Mouse (Mus musculus): ENCODE data around the gene Vars2. TPM values are rescaled to one million over a fixed set of nuclear protein-coding genes. Genes with fewer than 3 reads are reported as not detected.

The Vars2 gene
- polyA plus RNA-seq, 1 experiment, result 21.5 TPM

DNA sequence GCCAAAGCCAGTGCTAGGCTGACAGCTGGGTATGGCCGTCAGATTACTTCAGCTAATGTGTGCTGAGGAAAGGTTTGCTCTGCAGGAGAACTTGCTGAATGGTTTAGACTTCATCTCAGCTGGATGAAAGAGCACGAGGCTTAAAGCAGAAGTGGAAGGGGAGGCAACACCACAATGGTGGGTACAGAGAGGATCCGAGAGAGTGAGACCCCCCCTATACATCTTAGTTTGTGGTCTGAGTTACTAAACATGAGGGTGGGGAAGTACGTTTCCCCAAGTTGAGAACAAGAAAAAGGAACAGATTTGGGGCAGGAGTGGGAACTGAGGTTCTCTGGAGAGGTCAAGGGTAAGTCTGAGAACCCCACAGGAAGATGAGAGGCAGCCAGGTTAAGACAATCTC lies 25.0 kb upstream of the Vars2 start:
- no peak for DNase-seq (ENCODE audit: low read depth)

DNA sequence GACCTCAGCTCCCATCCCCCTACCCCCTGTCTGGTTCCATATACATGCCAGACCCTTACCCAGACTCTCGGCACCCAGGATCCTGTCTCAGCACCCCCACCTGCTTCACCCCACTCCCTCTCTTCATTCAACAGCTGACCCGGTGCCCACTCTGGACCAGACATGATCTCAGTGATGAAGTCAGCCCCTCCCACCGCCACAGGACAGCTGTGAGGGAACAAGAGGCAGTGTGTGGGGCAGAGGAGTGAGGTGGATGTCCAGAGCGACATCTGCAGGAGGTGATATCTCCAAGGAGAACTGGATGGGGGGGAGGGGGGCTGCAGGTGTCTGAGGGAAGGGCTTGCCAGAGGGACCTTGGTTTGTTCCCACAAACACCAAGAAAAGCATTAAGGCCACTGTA lies 24.4 kb upstream of the Vars2 start:
- DNase-seq (ENCODE audit: low read depth), result no peak

DNA sequence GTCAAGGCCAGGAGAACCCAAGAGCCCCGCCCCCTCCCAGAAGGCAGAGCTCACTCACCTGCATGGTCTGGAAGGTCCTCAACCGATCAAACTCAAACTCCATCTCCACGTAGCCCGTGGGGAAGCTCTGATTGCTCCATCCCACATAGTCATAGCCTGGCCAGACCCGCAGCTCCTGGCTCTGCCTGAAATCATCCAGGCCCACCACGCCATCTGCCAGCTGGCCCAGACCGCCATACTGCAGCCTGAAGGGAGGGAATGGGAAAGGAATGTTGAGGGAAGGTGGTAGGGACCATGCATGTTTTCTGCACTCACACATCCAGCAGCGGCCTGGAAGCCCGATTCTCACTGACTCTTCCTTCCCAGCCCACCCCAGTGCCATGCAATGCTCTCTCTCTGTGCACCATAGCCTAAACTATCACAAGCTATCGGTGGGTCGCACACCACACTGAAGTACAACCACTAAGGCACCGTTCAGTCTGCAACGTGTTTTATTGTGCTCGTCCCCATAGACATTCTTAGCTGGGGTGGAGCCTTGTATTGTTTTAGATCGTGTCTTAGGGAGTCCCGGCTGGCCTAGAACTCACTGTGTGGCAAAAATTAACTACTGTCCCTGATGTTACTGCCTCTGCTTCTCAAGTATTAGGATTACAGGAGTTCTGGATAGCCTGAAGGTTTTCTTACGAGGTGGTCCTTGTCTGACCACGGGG lies 22.7 kb upstream of the Vars2 start:
- no peak for DNase-seq (ENCODE audit: low read depth)

DNA sequence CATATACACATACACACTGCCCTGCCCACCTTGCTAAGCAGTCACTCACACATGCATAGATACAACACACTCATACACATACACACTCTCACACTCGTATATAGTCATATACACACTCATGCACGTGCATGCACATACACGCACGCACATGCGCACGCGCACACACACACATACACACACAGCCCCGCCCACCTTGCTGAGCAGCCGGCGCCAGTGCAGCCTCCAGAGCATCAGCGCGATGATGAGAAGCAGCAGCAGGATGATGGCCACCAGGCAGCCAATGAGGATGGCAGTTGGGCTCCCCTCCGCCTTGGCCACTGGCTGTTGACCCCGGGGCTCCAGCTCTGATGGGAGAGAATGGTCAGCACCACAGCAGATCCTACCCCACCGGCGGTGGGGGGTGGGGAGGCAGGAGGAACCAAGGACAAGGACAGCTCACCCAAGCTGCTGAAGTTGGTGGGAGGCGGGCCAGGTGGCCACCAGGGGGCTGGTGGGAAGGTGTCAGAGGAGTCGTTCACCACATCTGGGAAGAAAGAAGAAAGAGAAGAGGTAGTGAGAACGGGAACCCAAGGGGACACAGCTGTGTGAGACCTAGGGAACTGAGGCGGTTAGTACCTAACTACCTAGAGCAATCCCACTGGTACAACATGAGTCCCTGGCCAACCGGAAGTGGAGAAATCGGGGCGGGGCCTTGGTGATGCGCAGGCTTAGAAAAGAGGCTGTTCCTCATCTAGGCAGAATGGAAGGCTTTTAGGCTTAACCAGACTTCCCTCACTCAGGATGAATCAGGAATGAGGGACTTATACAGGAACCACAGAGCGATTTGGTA lies 21.2 kb upstream of the Vars2 start:
- no peak for DNase-seq (ENCODE audit: low read depth)

DNA sequence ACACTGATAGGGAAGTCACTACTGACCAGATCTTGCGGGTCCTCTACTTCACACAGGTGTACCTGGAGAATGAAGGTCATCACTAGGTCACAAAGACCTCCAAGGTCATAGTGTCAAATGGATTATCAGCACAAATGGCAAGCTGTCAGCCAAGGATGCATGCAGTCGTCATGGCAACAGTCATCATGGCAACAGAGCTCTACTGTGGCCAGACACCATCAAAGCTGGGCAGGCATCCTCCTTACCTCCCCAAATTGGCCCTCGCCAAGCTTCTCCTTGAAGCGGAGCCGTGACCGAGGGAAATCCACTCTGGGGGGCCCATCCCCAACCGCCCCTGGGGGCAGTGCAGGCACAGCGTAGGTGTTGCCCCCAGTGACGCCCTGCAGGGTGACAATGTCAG lies 17.7 kb upstream of the Vars2 start:
- no peak for DNase-seq (ENCODE audit: low read depth)

DNA sequence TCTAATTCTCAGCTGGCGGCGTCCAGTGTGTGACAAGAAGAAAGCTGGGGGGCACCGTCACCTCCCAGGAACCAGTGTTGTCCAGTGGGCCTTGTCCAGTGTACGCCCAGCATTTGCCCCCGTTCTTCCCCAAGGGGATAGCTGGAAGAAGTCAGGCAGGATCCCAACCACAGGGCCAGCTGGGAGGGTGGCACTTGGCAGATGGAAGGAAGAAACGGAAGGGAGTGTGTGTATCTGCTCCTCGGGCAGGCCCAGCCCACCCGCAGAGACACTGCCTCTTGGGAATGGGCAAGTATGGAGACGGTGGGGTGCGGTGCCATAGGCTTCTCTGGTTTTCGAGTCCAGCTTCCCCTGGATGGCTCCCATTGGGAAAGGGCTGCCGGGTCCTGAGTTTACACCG lies 14.6 kb upstream of the Vars2 start:
- DNase-seq (ENCODE audit: low read depth), result no peak

DNA sequence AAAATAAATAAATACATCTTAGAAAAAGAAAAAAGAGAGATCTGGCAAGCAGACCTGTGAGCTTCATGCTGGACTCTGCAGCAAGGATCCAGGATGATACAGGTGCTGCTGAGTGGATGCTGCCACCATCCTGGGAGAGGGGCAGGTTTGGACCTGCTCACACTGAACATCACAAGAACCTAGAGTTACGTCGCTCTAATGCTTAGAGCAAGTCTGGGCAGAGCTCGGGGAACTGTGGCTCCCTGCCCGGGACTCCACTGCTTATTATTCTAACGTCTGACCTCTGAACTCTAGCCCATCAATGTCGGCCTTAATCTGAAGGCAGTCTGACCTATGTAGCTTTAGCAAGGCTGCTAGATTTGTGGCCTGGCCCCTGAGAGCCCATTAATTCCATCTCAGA lies 13.2 kb upstream of the Vars2 start:
- no peak for DNase-seq (ENCODE audit: low read depth)

DNA sequence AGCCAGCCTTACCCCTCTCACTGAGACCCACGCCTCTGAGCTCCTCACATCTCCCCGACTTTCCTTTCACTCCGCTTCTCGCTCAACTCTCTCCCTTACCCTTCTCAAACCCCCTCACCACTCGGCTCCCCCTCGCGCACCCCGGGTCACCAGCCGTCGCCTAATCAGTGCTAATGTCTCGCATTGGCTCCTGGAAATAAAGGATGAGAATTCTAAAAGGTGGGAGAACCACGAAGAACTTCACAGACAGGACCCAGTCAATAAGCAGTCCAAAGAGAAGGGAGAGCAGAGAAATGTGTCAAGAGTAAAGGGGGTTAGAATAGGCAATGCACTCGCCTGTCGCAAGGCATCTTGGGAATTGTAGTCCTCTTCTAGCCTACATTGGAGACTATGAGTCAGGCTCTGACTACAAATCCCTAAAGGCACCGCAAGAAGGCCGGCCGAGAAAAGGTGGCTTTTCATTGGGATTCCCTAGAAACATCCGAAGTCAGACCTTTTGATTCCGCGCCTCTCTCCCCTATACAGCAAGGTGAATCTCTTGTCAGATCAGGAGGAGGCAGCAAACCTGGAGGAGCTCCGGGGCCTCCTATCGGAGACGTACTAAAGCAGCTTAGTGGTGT lies 6.1 kb upstream of the Vars2 start, which contains the start of gene Gtf2h4:
Gene Gtf2h4, minus strand, starts transcription at position 324 of the 620 bp plus-strand sequence.
- DNase-seq (ENCODE audit: low read depth), result peak; percentile 89

DNA sequence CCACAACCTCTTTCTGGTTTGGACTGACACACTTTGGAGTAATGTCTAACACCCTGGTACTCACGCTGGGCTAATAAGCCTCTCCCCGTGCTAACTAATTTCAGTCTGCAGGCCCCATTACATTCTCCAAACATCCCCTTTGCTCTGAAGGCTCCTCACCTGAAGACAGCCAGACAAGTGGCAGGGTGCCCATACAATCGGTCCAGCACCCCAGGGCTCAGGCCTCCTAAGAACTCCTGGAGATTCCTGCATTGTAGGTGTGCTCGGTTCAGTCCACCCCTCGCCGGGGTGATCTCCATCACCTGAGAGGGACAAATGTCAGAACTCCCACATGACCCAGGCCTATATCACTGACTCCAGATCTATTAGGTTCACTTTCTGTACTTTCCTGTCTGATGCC lies 5.1 kb upstream of the Vars2 start:
- no peak for DNase-seq (ENCODE audit: low read depth)

DNA sequence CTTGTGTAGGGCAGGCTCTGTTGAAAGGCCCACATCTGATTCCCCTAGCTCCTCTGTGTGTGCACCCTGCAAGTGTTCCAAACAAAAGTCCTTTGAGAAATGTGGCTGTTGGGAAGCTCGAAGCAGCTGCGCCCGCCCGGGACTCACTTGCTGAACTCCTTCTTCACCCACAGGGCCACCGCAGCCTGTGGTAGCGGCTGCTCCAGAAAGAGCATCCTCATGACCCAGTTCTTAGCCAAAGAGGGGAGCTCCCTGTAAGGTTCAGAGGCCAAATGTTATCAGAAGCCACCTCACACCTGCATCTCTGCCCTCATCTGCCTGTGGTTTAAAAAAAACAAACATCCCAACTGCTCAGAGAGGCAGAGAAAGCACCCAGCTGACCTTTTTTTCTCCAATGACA lies 4.5 kb upstream of the Vars2 start:
- no peak for DNase-seq (ENCODE audit: low read depth)

DNA sequence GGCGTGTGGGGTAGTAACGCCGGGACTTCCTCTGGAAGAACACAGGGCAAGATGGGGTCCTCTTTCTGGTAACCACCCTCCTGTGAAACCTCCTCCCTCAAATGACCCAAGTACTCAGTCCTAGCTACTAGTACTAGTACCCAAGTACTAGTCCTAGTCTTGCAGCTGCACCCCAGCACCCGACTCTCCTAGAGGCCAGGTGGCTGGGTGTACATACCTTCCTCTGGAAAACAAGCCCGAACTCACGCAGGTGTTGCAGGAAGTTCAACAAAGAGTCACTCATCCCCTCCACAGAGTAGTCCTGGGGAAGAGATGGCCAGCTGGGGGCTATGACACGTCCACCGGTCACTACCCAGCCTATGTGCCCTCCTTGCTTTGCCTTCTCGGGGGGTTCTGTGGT lies 2.3 kb upstream of the Vars2 start:
- no peak for DNase-seq (ENCODE audit: low read depth)

DNA sequence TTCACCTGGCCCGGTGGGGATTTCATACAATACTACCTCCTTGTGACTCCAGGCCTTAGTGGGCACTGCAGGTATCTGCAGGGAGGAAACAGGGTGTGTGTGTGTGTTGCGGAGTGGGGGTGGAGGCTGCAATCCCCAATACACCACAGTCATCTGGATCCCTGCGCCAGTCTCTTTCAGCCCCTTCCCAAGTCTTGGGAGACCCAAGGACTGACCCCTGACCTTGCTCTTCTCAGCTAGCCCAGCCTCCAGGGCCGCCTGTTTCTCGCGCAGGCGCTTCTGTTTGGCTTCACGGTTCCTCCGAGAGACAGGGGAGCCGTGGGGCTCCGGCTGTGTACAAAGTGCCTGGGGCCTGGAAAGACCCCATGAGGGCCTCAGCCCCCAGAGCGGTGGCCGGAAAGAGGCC lies 538 bp downstream of the Vars2 start:
- DNase-seq (ENCODE audit: low read depth), result no peak

DNA sequence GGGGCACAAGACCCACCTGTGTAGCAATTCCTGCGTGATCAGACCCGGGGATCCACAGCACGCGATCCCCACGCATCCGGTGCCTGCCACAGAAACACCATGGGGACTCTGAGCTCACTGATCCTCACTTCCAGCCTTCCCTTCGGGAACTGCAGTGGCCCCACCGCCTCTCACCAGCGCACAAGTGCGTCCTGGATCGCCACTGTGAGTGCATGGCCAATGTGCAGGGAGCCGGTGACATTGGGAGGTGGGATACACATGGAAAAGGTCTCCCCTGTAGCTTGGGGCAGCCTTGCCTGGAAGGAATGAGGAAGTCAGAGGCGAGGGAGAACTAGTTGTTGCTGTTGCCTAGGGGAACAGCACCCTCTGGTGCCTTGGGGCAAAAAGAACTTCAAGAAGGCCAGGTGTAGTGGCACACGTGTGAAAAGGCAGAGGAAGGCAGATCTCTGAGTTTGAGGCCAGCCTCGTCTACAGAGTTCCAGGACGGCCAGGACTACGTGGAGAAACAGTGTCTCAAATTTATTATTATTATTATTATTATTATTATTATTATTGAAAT lies 1.4 kb downstream of the Vars2 start:
- DNase-seq (ENCODE audit: low read depth), result no peak

DNA sequence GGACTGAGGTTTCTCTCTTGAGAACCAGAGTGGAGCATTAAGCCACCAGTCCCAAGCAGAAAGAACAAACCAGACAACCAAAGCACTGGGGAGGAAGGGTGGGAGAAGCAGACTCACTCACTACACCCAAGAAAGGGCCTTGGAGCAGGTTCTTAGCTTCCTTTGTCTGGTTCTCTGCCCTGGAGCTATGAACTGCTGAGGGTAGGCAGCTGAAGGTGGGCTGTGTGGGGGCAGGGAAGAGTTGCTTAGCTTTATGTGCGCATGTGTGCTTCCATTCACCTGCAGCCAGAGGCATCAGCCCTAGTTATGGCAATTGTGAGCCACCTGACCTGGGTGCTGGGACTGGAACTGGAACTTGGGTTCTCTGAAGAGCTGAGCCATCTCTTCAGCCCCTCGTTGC lies 14.3 kb downstream of the Vars2 start:
- DNase-seq (ENCODE audit: low read depth), result no peak

DNA sequence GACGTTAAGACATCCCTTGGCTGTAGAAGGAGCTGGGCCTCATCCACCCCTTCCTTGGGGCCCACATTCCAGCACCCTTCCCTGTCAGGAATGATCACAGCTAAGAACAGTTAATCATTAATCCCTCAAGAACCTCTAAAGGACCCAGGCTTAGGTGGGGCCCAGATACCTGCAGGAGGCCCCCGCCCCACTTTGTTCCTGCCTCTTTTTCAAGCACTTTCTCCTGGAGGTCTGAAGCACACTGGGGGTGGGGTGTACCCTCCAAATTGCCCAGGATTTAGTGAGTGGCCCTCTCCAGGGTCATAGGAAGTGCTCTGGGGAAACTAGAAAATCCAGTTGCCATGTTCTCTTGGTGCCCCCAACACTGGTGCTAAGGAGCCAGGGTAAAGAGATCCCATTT lies 18.0 kb downstream of the Vars2 start:
- no peak for DNase-seq (ENCODE audit: low read depth)

DNA sequence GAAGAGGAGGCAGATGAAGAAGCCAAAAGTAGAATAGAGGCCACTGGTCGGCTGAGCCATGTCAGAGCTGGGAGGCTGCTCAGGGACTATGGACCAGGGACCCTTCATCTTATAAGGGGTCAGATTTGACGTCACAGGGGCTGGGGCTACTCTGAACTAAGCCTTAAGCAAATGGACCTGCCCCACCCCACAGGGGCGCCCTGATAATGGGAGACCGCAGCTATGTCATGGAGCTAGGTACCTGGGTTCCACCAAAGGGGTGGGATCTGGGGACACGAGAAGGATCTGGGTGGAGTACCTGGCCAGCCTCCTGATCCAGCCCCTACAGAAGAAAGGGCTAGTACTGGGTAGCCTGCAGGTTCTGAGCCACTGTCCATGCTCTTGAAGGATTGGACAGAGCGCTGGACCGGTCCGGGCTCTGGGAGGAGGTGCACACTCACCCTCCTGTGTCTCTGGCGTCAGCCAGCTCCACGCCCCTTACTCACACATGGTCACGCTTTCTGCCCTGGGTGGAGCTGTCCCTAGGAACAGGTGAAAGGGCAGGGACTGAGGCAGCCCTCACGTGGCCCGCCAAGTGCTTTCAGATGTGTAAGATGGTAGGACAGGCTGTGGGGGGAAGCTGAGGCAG lies 23.7 kb downstream of the Vars2 start, which contains the start of gene Mucl3:
Gene Mucl3, minus strand, starts transcription at position 87 of the 628 bp plus-strand sequence.
- no peak for DNase-seq (ENCODE audit: low read depth)

DNA sequence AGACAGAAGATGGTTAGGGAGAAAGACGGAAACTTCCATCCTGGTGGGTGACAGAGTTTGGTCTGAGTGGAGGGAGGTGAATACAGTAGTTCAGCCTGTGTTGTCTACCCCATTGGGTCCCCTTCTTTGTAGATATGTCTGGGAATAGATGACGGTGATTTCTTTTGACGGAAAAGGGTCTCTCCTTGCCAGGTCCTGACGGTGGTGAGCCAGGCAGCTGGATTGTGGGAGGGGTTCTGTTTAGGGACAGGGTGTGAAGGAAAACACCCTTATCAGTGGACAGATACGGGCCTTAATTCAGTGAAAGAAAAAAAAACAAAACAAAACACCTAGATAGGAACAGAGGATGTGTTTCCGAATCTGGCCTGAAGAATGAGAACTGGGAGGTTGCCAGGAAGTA lies 28.0 kb downstream of the Vars2 start:
- no peak for DNase-seq (ENCODE audit: low read depth)

DNA sequence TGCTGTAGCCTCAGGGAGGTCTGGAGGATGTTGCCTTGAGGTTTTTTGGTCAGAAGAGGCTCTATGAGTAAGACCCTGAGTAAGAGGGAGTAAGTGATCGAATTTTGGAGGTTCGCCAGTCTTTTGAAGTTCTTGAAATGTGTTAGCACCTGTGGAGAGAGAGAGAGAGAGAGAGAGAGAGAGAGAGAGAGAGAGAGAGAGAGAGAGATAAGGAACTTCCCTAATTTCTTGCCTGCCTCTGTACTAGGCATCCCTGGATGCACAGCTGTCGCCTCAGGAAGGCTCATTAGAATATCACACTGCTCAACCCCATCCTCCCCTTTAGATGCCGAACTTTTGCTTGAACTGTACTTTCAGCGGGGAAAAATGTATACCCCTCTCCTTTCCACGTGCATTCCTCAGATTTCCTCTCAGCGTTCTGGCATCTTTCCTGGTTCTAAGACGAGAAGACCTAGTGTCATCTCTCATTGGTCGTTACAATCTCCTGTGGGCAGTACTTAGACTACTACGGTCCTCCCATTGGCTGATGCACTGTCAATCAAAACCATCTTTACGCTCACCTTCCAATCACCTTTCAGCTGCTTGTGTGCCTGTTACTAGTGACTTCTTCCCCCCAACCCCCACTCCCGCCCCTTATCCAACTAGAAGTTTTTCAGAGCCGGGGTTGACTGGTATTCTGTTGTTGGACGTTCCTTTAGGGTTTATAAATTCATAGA lies 28.8 kb downstream of the Vars2 start:
- DNase-seq (ENCODE audit: low read depth), result no peak

DNA sequence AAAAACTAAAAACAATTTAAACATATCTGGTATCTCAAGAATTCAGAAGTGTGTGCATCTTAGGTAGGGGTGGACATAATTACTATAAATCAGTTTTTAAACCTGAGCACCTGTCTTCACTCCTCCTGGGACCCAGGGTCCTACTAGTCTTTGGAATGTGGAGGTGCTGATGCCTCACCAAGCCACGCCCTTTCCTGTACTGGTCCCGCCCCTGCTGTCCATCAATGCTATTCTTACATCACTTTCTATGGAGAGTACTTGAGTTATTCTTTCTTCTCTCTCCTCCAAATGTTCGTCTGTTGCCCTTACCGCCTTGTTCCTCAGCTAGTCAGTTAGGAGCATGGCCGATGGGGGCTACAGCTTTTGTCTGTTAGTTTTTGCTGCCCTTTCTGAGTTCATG lies 31.0 kb downstream of the Vars2 start:
- no peak for DNase-seq (ENCODE audit: low read depth)

DNA sequence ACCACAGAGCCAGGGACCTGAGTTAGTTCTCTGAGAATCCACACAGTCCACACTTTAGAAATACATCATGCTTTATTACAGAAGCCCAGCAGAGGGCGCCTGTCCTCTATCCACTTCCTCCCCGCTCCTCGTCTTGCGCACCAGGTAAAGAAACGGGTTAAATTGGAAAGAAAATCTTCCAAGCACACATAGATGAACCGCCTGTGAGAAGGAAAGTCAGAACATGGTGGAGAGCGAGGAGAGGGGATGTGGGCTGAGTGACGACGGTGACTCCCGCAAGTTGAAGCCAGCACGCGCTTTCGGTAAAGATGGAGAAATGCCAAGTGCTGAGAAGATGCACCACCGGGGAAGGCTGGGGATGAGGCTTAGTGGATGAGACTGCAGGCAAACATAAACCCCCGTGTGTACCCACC lies 31.7 kb downstream of the Vars2 start:
- no peak for DNase-seq (ENCODE audit: low read depth)

DNA sequence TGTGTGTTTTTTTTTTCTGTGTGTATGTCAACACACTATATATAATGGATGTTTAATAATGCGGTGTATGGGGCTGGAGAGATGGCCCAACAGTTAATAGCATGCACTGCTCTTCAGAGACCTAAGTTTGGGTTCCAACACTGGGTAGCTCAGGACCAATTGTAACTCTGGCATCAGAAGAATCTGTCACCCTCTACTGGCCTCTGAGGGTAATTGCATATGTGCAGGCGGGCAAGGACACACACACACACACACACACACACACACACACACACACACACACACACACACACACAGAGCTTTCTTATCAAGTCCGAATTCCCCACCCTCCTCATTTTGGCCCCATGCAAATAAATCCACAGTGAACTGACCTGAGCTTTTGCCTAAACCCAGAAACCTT lies 32.2 kb downstream of the Vars2 start:
- no peak for DNase-seq (ENCODE audit: low read depth)
